Comparison of ENCODE assay signal across 8 mouse cellular contexts in the genomic region with DNA sequence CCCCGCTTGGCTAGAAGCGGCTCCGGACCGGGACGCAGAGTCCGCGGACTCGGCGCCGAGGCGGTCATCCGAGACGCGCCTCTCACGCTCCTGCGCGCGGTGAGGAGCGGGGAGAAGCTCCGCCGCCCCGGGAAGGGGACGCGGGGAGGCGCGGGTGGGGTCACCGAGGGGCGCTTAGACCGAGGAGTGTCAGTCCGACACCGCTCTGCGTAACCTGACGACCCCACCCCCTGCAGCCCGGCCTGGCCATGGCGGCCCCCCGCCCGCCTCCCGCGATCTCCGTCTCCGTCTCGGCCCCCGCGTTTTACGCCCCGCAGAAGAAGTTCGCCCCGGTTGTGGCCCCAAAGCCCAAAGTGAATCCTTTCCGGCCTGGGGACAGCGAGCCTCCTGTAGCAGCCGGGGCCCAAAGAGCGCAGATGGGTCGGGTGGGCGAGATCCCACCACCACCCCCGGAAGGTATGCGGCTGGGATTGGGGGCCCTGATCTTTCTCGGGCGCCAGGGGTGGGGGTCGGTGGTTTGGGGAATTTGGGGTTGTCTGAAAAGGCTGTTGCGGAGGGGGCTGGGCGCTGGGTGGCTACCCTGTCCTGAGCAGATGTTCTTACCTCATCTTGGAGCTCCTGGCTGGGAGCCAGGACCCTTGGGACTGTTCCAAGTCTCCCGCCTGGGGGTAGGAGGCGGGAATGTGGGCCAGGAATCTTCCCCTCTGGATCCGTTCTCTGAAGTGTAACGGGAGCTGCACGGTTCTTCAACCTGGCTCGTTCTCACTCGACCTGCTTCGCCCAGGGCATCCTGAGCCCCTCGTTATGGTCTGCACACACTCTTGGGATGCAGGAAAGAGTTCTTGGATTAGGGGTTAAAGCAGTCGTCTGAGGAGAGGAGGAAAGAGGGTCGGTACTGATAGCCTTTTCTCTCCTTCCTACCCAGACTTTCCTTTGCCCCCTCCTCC. TPM values are rescaled to one million over a fixed set of nuclear protein-coding genes. Genes with fewer than 3 reads are reported as not detected.
DNase-seq lines count a peak whose midpoint lies in the region; ATAC-seq and TF ChIP-seq lines count a peak whose summit lies in the region.

No protein-coding gene starts in this region.

- peaks cover 0 to 11% of the 10 kb centered on the region in 2 experiments; a peak in 2 of 4 replicates for H3K4me1 ChIP-seq in CH12.LX (ENCODE audit: control insufficient read depth in 1 of 2, insufficient read depth in 2 of 2)
- peaks cover 35% of the 10 kb centered on the region for H3K4me1 ChIP-seq in embryonic facial prominence, embryonic 14.5 days (ENCODE audit: control insufficient read depth, insufficient read depth, low read length)
- peaks cover 51% of the 10 kb centered on the region for H3K4me1 ChIP-seq in heart, embryonic 12.5 days (replicated peaks)
- peaks cover 45% of the 10 kb centered on the region for H3K4me1 ChIP-seq in kidney, embryonic 16.5 days (ENCODE audit: insufficient read depth, low read length)
- peaks cover 21% of the 10 kb centered on the region for H3K4me1 ChIP-seq in liver, adult 2 months (ENCODE audit: control insufficient read depth, insufficient read depth, low read length)
- H3K4me1 ChIP-seq in neural tube, embryonic 13.5 days (replicated peaks): peaks cover 56% of the 10 kb centered on the region

- H3K9me3 ChIP-seq in CH12.LX (replicated peaks; ENCODE audit: low read length): no peaks in the 10 kb centered on the region
- H3K9me3 ChIP-seq in embryonic facial prominence, embryonic 14.5 days (ENCODE audit: control insufficient read depth, low read length): no peaks in the 10 kb centered on the region
- no peaks in the 10 kb centered on the region for H3K9me3 ChIP-seq in heart, embryonic 12.5 days (replicated peaks)
- no peaks in the 10 kb centered on the region for H3K9me3 ChIP-seq in kidney, embryonic 16.5 days (ENCODE audit: low read length)
- H3K9me3 ChIP-seq in neural tube, embryonic 13.5 days: no peaks in the 10 kb centered on the region

- TF ChIP-seq RAD21 in CH12.LX (IDR thresholded peaks at IDR 0.05; ENCODE audit: low read depth, low read length): no peak

- no peak for DNase-seq in CH12.LX (ENCODE audit: extremely low read depth)
- peak; percentile 88 for DNase-seq in adrenal gland, postnatal 25 days
- DNase-seq in embryonic facial prominence, embryonic 14.5 days (ENCODE audit: low spot score): peak; percentile 82
- DNase-seq in liver, adult 2 months (ENCODE audit: extremely low read depth, low read depth, low spot score): peak; percentile 60
- peak; percentile 55 to 66 for DNase-seq in thymus, postnatal 36 days

- TF ChIP-seq POLR2A in CH12.LX (IDR thresholded peaks at IDR 0.05; ENCODE audit: low read depth, low read length): no peak; the same call in 1 of the 2 replicates
- peak; percentile 98 for TF ChIP-seq POLR2A in liver, adult 2 months (IDR thresholded peaks at IDR 0.05; ENCODE audit: extremely low read depth, insufficient read depth, low read length)

- WGBS in embryonic facial prominence, embryonic 14.5 days: under 1% methylated on average over 43 of the region's 72 CpGs
- under 1% methylated on average over 51 of the region's 72 CpGs for WGBS in heart, embryonic 12.5 days
- WGBS in kidney, embryonic 16.5 days: under 1% methylated on average over 62 of the region's 72 CpGs
- WGBS in liver, adult 2 months: under 1% methylated on average over 71 of the region's 72 CpGs
- WGBS in neural tube, embryonic 13.5 days: under 1% methylated on average over 72 of the region's 72 CpGs

- no peak for TF ChIP-seq CTCF in CH12.LX (conservative IDR thresholded peaks at IDR 0.05 in 1 of 2, IDR thresholded peaks at IDR 0.05 in 1 of 2; ENCODE audit: low read depth in 2 of 2, low read length in 2 of 2)
- 0 out of 2 replicates have a peak, but pooled peaks have one; percentile 0 for TF ChIP-seq CTCF in liver, adult 2 months (IDR thresholded peaks at IDR 0.05; ENCODE audit: low read depth, low read length)

- in situ Hi-C loops in CH12.LX (cut with MboI; ENCODE audit: low pct_ligation_motif_present, low pct_unique_long_range_greater_than_20kb, low sequenced_read_pairs): no loop called here

- no peak for TF ChIP-seq EP300 in CH12.LX (IDR thresholded peaks at IDR 0.05; ENCODE audit: low read length)

- no peak overlapping the region for H3K27ac ChIP-seq in CH12.LX (ENCODE audit: insufficient read depth, low read depth)
- H3K27ac ChIP-seq in embryonic facial prominence, embryonic 14.5 days (replicated peaks; ENCODE audit: low read depth, low read length): peak overlapping the region; percentile 95
- peak overlapping the region; percentile 100 for H3K27ac ChIP-seq in heart, embryonic 12.5 days (ENCODE audit: poor library complexity, severe bottlenecking)
- H3K27ac ChIP-seq in kidney, embryonic 16.5 days (ENCODE audit: low read length): peak overlapping the region; percentile 99
- H3K27ac ChIP-seq in liver, adult 2 months (replicated peaks; ENCODE audit: insufficient read depth, low read depth, low read length): peak overlapping the region; percentile 81
- H3K27ac ChIP-seq in neural tube, embryonic 13.5 days (replicated peaks): peak overlapping the region; percentile 90

- ATAC-seq in embryonic facial prominence, embryonic 14.5 days (ENCODE audit: low read depth): peak; percentile 23
- peak; percentile 37 for ATAC-seq in heart, embryonic 12.5 days (ENCODE audit: insufficient number of reproducible peaks, low FRiP score)
- ATAC-seq in kidney, embryonic 16.5 days (ENCODE audit: low FRiP score, low TSS enrichment): peak; percentile 22
- peak; percentile 70 for ATAC-seq in neural tube, embryonic 13.5 days (ENCODE audit: low read depth)

- peak overlapping the region; percentile 55 for H3K9ac ChIP-seq in CH12.LX (ENCODE audit: insufficient read depth, low read depth)
- H3K9ac ChIP-seq in embryonic facial prominence, embryonic 14.5 days (ENCODE audit: low read depth, low read length): peak overlapping the region; percentile 95
- H3K9ac ChIP-seq in heart, embryonic 12.5 days: peak overlapping the region; percentile 98
- peak overlapping the region; percentile 95 for H3K9ac ChIP-seq in kidney, embryonic 16.5 days (replicated peaks; ENCODE audit: low read length)
- peak overlapping the region; percentile 98 for H3K9ac ChIP-seq in liver, adult 2 months (ENCODE audit: low read depth, low read length)
- peak overlapping the region; percentile 92 for H3K9ac ChIP-seq in neural tube, embryonic 13.5 days

- dilution Hi-C loops in CH12.LX (cut with MboI; ENCODE audit: extremely low pct_ligation_motif_present, extremely low pct_unique_long_range_greater_than_20kb, low sequenced_read_pairs): no loop called here

- H3K79me2 ChIP-seq in CH12.LX (replicated peaks; ENCODE audit: control insufficient read depth, extremely low read depth, insufficient read depth, poor library complexity, severe bottlenecking): no peaks in the 10 kb centered on the region
- H3K79me2 ChIP-seq in liver, adult 2 months (ENCODE audit: control insufficient read depth, insufficient read depth, low read length): peaks cover 3% of the 10 kb centered on the region; the same call in 1 of the 2 replicates

- peak overlapping the region; percentile 94 for H3K4me2 ChIP-seq in CH12.LX (ENCODE audit: insufficient read depth, low read depth, poor library complexity, severe bottlenecking)
- H3K4me2 ChIP-seq in embryonic facial prominence, embryonic 14.5 days (ENCODE audit: low read depth, low read length): peak overlapping the region; percentile 90
- peak overlapping the region; percentile 99 for H3K4me2 ChIP-seq in heart, embryonic 12.5 days
- H3K4me2 ChIP-seq in kidney, embryonic 16.5 days (replicated peaks; ENCODE audit: low read depth, low read length): peak overlapping the region; percentile 95
- peak overlapping the region; percentile 88 for H3K4me2 ChIP-seq in neural tube, embryonic 13.5 days

- peak overlapping the region in 2 of 3 experiments; percentile 65 to 67 for H3K4me3 ChIP-seq in CH12.LX (replicated peaks in 1 of 3; ENCODE audit: low read depth in 2 of 3, low read length in 2 of 3, poor library complexity in 1 of 3)
- H3K4me3 ChIP-seq in embryonic facial prominence, embryonic 14.5 days (ENCODE audit: low read depth, low read length): peak overlapping the region; percentile 85
- peak overlapping the region; percentile 93 for H3K4me3 ChIP-seq in heart, embryonic 12.5 days
- peak overlapping the region; percentile 91 for H3K4me3 ChIP-seq in kidney, embryonic 16.5 days (ENCODE audit: low read length)
- H3K4me3 ChIP-seq in liver, adult 2 months (ENCODE audit: insufficient read depth, low read depth, low read length): peak overlapping the region; percentile 68
- peak overlapping the region; percentile 85 for H3K4me3 ChIP-seq in neural tube, embryonic 13.5 days

- no peaks in the 10 kb centered on the region for H3K27me3 ChIP-seq in CH12.LX (replicated peaks)
- H3K27me3 ChIP-seq in embryonic facial prominence, embryonic 14.5 days (replicated peaks; ENCODE audit: control insufficient read depth, insufficient read depth, low read length): no peaks in the 10 kb centered on the region
- no peaks in the 10 kb centered on the region for H3K27me3 ChIP-seq in heart, embryonic 12.5 days (replicated peaks)
- no peaks in the 10 kb centered on the region for H3K27me3 ChIP-seq in kidney, embryonic 16.5 days (ENCODE audit: insufficient read depth, low read length)
- no peaks in the 10 kb centered on the region for H3K27me3 ChIP-seq in liver, adult 2 months (ENCODE audit: control insufficient read depth, insufficient read depth, low read length)
- no peaks in the 10 kb centered on the region for H3K27me3 ChIP-seq in neural tube, embryonic 13.5 days

- H3K36me3 ChIP-seq in CH12.LX (replicated peaks in 1 of 2; ENCODE audit: control insufficient read depth in 1 of 2, insufficient read depth in 1 of 2, low read length in 1 of 2): peaks cover 0 to 10% of the 10 kb centered on the region in 2 experiments
- H3K36me3 ChIP-seq in embryonic facial prominence, embryonic 14.5 days (ENCODE audit: control insufficient read depth, insufficient read depth, low read length): peaks cover 32% of the 10 kb centered on the region
- H3K36me3 ChIP-seq in heart, embryonic 12.5 days: peaks cover 39% of the 10 kb centered on the region
- H3K36me3 ChIP-seq in kidney, embryonic 16.5 days (ENCODE audit: insufficient read depth, low read length): peaks cover 13% of the 10 kb centered on the region
- peaks cover 3% of the 10 kb centered on the region; the same call in 1 of the 2 replicates for H3K36me3 ChIP-seq in liver, adult 2 months (ENCODE audit: control insufficient read depth, insufficient read depth, low read length)
- peaks cover 17% of the 10 kb centered on the region; the same call in 1 of the 2 replicates for H3K36me3 ChIP-seq in neural tube, embryonic 13.5 days

RNA-seq across cellular contexts. Expression of gene Zyx, which starts 0.9 kb away (rescaled TPM):
- total RNA-seq in CH12.LX (2012; rRNA removed) (1.8 and 2.2 TPM in 2 replicates), CH12.LX (2014; rRNA removed) (0.86 and 1.1 TPM in 2 replicates)
- polyA plus RNA-seq in CH12.LX (2012; ENCODE audit: insufficient read length, low read depth): 8.0 and 11.4 TPM in 2 replicates
- 105 and 140 TPM in 2 replicates for total RNA-seq in adrenal gland, postnatal 25 days (2021)
- 155 and 156 TPM in 2 replicates for polyA plus RNA-seq in embryonic facial prominence, embryonic 14.5 days (2014; fragmentation: Nextera tagmentation; extraction: Ambion mirVana)
- 213 and 219 TPM in 2 replicates for polyA plus RNA-seq in heart, embryonic 12.5 days (2016; fragmentation: Nextera tagmentation; extraction: Ambion mirVana)
- polyA plus RNA-seq in kidney, embryonic 16.5 days (2015; fragmentation: Nextera tagmentation; extraction: Ambion mirVana): 115 and 130 TPM in 2 replicates
- 6.4 and 9.5 TPM in 2 replicates for total RNA-seq in liver, adult 2 months (2014; rRNA removed)
- polyA plus RNA-seq in liver, adult 2 months (2012; rRNA removed): 43.1 and 49.8 TPM in 2 replicates
- polyA plus RNA-seq in neural tube, embryonic 13.5 days (2015; fragmentation: Nextera tagmentation; extraction: Ambion mirVana): 56.4 and 56.5 TPM in 2 replicates

RNA-seq across cellular contexts. Expression of gene Epha1, which starts 22.8 kb away (rescaled TPM):
- total RNA-seq in CH12.LX (2012; rRNA removed) (not detected in 2 replicates), CH12.LX (2014; rRNA removed) (not detected in 2 replicates)
- polyA plus RNA-seq in CH12.LX (2012; ENCODE audit: insufficient read length, low read depth): not detected in 2 replicates
- total RNA-seq in adrenal gland, postnatal 25 days (2021): 0.48 and 0.55 TPM in 2 replicates
- 3.8 and 4.3 TPM in 2 replicates for polyA plus RNA-seq in embryonic facial prominence, embryonic 14.5 days (2014; fragmentation: Nextera tagmentation; extraction: Ambion mirVana)
- 4.7 and 5.5 TPM in 2 replicates for polyA plus RNA-seq in heart, embryonic 12.5 days (2016; fragmentation: Nextera tagmentation; extraction: Ambion mirVana)
- 8.2 and 8.6 TPM in 2 replicates for polyA plus RNA-seq in kidney, embryonic 16.5 days (2015; fragmentation: Nextera tagmentation; extraction: Ambion mirVana)
- 27.6 and 30.9 TPM in 2 replicates for total RNA-seq in liver, adult 2 months (2014; rRNA removed)
- polyA plus RNA-seq in liver, adult 2 months (2012; rRNA removed): 27.1 and 28.1 TPM in 2 replicates
- 0.24 and 0.61 TPM in 2 replicates for polyA plus RNA-seq in neural tube, embryonic 13.5 days (2015; fragmentation: Nextera tagmentation; extraction: Ambion mirVana)

RNA-seq across cellular contexts. Expression of gene Fam131b, which starts 25.9 kb away (rescaled TPM):
- total RNA-seq in CH12.LX (2012; rRNA removed) (0.04 TPM in 1 of 2 replicates, not detected in the other), CH12.LX (2014; rRNA removed) (0.05 TPM in 2 replicates)
- polyA plus RNA-seq in CH12.LX (2012; ENCODE audit: insufficient read length, low read depth): 0.09 TPM in 1 of 2 replicates, not detected in the other
- total RNA-seq in adrenal gland, postnatal 25 days (2021): 0.24 TPM in 1 of 2 replicates, not detected in the other
- 0.43 and 0.46 TPM in 2 replicates for polyA plus RNA-seq in embryonic facial prominence, embryonic 14.5 days (2014; fragmentation: Nextera tagmentation; extraction: Ambion mirVana)
- 0.37 and 0.52 TPM in 2 replicates for polyA plus RNA-seq in heart, embryonic 12.5 days (2016; fragmentation: Nextera tagmentation; extraction: Ambion mirVana)
- 0.11 and 0.13 TPM in 2 replicates for polyA plus RNA-seq in kidney, embryonic 16.5 days (2015; fragmentation: Nextera tagmentation; extraction: Ambion mirVana)
- total RNA-seq in liver, adult 2 months (2014; rRNA removed): under 0.01 TPM in 1 of 2 replicates, not detected in the other
- not detected in 2 replicates for polyA plus RNA-seq in liver, adult 2 months (2012; rRNA removed)
- polyA plus RNA-seq in neural tube, embryonic 13.5 days (2015; fragmentation: Nextera tagmentation; extraction: Ambion mirVana): 7.4 and 8.1 TPM in 2 replicates

RNA-seq across cellular contexts. Expression of gene Tas2r143, which starts 49.7 kb away (rescaled TPM):
- total RNA-seq in CH12.LX (2012; rRNA removed) (not detected in 2 replicates), CH12.LX (2014; rRNA removed) (not detected in 2 replicates)
- not detected in 2 replicates for polyA plus RNA-seq in CH12.LX (2012; ENCODE audit: insufficient read length, low read depth)
- total RNA-seq in adrenal gland, postnatal 25 days (2021): 7.4 and 11.8 TPM in 2 replicates
- not detected in 2 replicates for polyA plus RNA-seq in embryonic facial prominence, embryonic 14.5 days (2014; fragmentation: Nextera tagmentation; extraction: Ambion mirVana)
- polyA plus RNA-seq in heart, embryonic 12.5 days (2016; fragmentation: Nextera tagmentation; extraction: Ambion mirVana): not detected in 2 replicates
- polyA plus RNA-seq in kidney, embryonic 16.5 days (2015; fragmentation: Nextera tagmentation; extraction: Ambion mirVana): not detected in 2 replicates
- 0.27 and 0.83 TPM in 2 replicates for total RNA-seq in liver, adult 2 months (2014; rRNA removed)
- 0.13 and 0.17 TPM in 2 replicates for polyA plus RNA-seq in liver, adult 2 months (2012; rRNA removed)
- not detected in 2 replicates for polyA plus RNA-seq in neural tube, embryonic 13.5 days (2015; fragmentation: Nextera tagmentation; extraction: Ambion mirVana)

RNA-seq across cellular contexts. Expression of gene Tas2r135, which starts 54.9 kb away (rescaled TPM):
- not detected in 2 replicates for total RNA-seq in CH12.LX (2012; rRNA removed)
- not detected in 2 replicates for total RNA-seq in CH12.LX (2014; rRNA removed)
- polyA plus RNA-seq in CH12.LX (2012; ENCODE audit: insufficient read length, low read depth): not detected in 2 replicates
- total RNA-seq in adrenal gland, postnatal 25 days (2021): 7.3 and 9.4 TPM in 2 replicates
- not detected in 2 replicates for polyA plus RNA-seq in embryonic facial prominence, embryonic 14.5 days (2014; fragmentation: Nextera tagmentation; extraction: Ambion mirVana)
- polyA plus RNA-seq in heart, embryonic 12.5 days (2016; fragmentation: Nextera tagmentation; extraction: Ambion mirVana): not detected in 2 replicates
- polyA plus RNA-seq in kidney, embryonic 16.5 days (2015; fragmentation: Nextera tagmentation; extraction: Ambion mirVana): not detected in 2 replicates
- 0.27 and 0.28 TPM in 2 replicates for total RNA-seq in liver, adult 2 months (2014; rRNA removed)
- not detected in 2 replicates for polyA plus RNA-seq in liver, adult 2 months (2012; rRNA removed)
- polyA plus RNA-seq in neural tube, embryonic 13.5 days (2015; fragmentation: Nextera tagmentation; extraction: Ambion mirVana): not detected in 2 replicates
